Mouse (Mus musculus) kidney, postnatal 0 days (tissue): ENCODE measurements at regions not wholly inside any gene's neighbourhood (a gene's known extent, or its start where the extent isn't known, plus 50 kb on each side); places are given as distances from the start of the nearest gene placed in this dataset.

ENCODE experiments used
- ATAC-seq: fragments of 200-750 bp; cut with Nextera tagmentation; replicated peaks from 2 replicates; pipeline ENCODE4 v1.8.0; 2017; ENCODE audit warnings: low read depth, moderate number of reproducible peaks, moderate TSS enrichment, moderate library complexity; ENCODE audit not compliant: low FRiP score
- DNase-seq: peaks from one replicate; pipeline ENCODE4 v3.0.0-alpha.2; 2016; ENCODE audit warnings: low spot score
- H3K27ac ChIP-seq: fragments of 300-500 bp; sonication (generic); 2 replicates; pipeline ENCODE4 v1.5.1; 2014; ENCODE audit warnings: mild to moderate bottlenecking
- H3K27me3 ChIP-seq: fragments of 300-500 bp; sonication (generic); 2 replicates; pipeline ENCODE4 v1.6.1; 2014; ENCODE audit warnings: low read length, mixed read lengths; ENCODE audit not compliant: insufficient read depth
- H3K36me3 ChIP-seq: fragments of 300-500 bp; sonication (generic); 2 replicates; pipeline ENCODE4 v1.6.1; 2014; ENCODE audit warnings: low read length, mixed read lengths; ENCODE audit not compliant: insufficient read depth
- H3K4me1 ChIP-seq: fragments of 300-500 bp; sonication (generic); replicated peaks from 2 replicates; pipeline ENCODE4 v1.6.1; 2014; ENCODE audit warnings: antibody characterized with exemption, low read length, mixed read lengths; ENCODE audit not compliant: insufficient read depth
- H3K4me2 ChIP-seq: fragments of 300-500 bp; sonication (generic); 2 replicates; pipeline ENCODE4 v1.6.1; 2014; ENCODE audit warnings: mild to moderate bottlenecking, low read length, moderate library complexity, mixed read lengths
- H3K4me3 ChIP-seq: fragments of 300-500 bp; sonication (generic); replicated peaks from 2 replicates; pipeline ENCODE4 v1.5.1; 2014; ENCODE audit warnings: low read depth, low read length
- H3K9ac ChIP-seq: fragments of 300-500 bp; sonication (generic); 2 replicates; pipeline ENCODE4 v1.6.1; 2014; ENCODE audit warnings: low read depth, low read length
- H3K9me3 ChIP-seq: fragments of 300-500 bp; sonication (generic); replicated peaks from 2 replicates; pipeline ENCODE4 v1.6.1; 2016; ENCODE audit warnings: low read length, inconsistent platforms, mixed read lengths
- CTCF ChIP-seq: IDR thresholded peaks from 2 replicates; pipeline ENCODE4 v1.5.1; 2016; ENCODE audit warnings: antibody characterized with exemption, low read depth, mild to moderate bottlenecking, moderate library complexity
- WGBS: fragments of 180-500 bp; shearing (Covaris S2); extraction: QIAGEN DNeasy Blood & Tissue Kit; methylation state at CpG from one replicate; pipeline ENCODE4 v1.1.7; 2014; 5-methylcytosine and 5-hydroxymethylcytosine counted together

- Histone ChIP-seq H3K27ac (no peak overlapping the region), H3K4me1 (no peaks in the 10 kb centered on the region), H3K9ac (no peak overlapping the region), H3K4me3 (no peak overlapping the region), H3K9me3 (no peaks in the 10 kb centered on the region), H3K4me2 (no peak overlapping the region), H3K27me3 (no peaks in the 10 kb centered on the region), H3K36me3 (no peaks in the 10 kb centered on the region)
- 76% methylated on average over 4 of the region's 4 CpGs for WGBS
- DNase-seq (peak; percentile 1), ATAC-seq (no peak)
- TF ChIP-seq CTCF: no peak
Observed at GRCm38 (mm10) chr10:26630196-26630760, 122.9 kb upstream of the Arhgap18 start.

GRCm38 (mm10) chr10:26632266-26632665, 121.0 kb upstream of the Arhgap18 start:
- Histone ChIP-seq H3K9me3 (no peaks in the 10 kb centered on the region), H3K9ac (no peak overlapping the region), H3K27me3 (no peaks in the 10 kb centered on the region), H3K4me2 (no peak overlapping the region), H3K27ac (no peak overlapping the region), H3K4me1 (no peaks in the 10 kb centered on the region), H3K4me3 (no peak overlapping the region), H3K36me3 (no peaks in the 10 kb centered on the region)
- DNase-seq: no peak
- no peak for ATAC-seq
- 96% methylated on average over 5 of the region's 5 CpGs for WGBS
- TF ChIP-seq CTCF: no peak

GRCm38 (mm10) chr10:26637459-26637858, 115.8 kb upstream of the Arhgap18 start:
- no peaks in the 10 kb centered on the region for H3K9me3 ChIP-seq
- no peaks in the 10 kb centered on the region for H3K27me3 ChIP-seq
- H3K27ac ChIP-seq: no peak overlapping the region
- no peak for TF ChIP-seq CTCF
- no peaks in the 10 kb centered on the region for H3K36me3 ChIP-seq
- H3K4me2 ChIP-seq: no peak overlapping the region
- 79% methylated on average over 3 of the region's 3 CpGs for WGBS
- no peak overlapping the region for H3K9ac ChIP-seq
- DNase-seq (no peak), ATAC-seq (no peak)
- H3K4me1 ChIP-seq: no peaks in the 10 kb centered on the region
- no peak overlapping the region for H3K4me3 ChIP-seq

DNA sequence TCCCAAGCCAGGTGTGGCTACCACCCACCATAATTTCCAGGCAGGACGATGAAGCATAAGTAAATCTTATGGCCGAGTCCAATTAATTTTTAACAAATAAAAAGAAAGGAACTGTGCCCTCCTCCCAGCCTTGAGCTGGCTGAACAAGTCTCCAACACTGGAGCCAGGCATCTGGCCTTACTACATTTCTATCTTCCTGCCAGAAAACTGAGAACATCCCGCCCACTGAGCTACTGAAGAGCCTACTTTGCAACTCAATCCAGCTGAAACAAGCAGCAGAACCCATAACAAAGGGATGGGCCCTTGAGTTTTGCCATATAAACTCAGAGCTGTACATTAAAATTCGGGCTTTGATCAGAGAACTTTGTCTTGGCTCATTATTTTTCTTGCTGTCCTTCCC, 115.2 kb upstream of the Arhgap18 start:
- Histone ChIP-seq H3K4me2 (no peak overlapping the region), H3K9ac (no peak overlapping the region), H3K36me3 (no peaks in the 10 kb centered on the region), H3K27me3 (no peaks in the 10 kb centered on the region), H3K9me3 (no peaks in the 10 kb centered on the region), H3K4me3 (no peak overlapping the region), H3K27ac (no peak overlapping the region), H3K4me1 (no peaks in the 10 kb centered on the region)
- DNase-seq: no peak
- 62% methylated on average over 4 of the region's 4 CpGs for WGBS
- TF ChIP-seq CTCF: no peak
- no peak for ATAC-seq

- Histone ChIP-seq H3K36me3 (no peaks in the 10 kb centered on the region), H3K27ac (no peak overlapping the region), H3K4me3 (no peak overlapping the region), H3K9me3 (no peaks in the 10 kb centered on the region), H3K27me3 (no peaks in the 10 kb centered on the region), H3K4me2 (no peak overlapping the region), H3K4me1 (no peaks in the 10 kb centered on the region), H3K9ac (no peak overlapping the region)
- DNase-seq (no peak), ATAC-seq (no peak)
- no peak for TF ChIP-seq CTCF
- WGBS: 78% methylated on average over 3 of the region's 3 CpGs
Observed at GRCm38 (mm10) chr10:26639118-26639517, 114.1 kb upstream of the Arhgap18 start.

GRCm38 (mm10) chr10:26653103-26653502, 100.1 kb upstream of the Arhgap18 start:
- WGBS: 50% methylated on average over 1 of the region's 1 CpGs
- no peak overlapping the region for H3K4me3 ChIP-seq
- no peaks in the 10 kb centered on the region for H3K9me3 ChIP-seq
- no peak for TF ChIP-seq CTCF
- H3K9ac ChIP-seq: no peak overlapping the region
- ATAC-seq (no peak), DNase-seq (no peak)
- H3K4me2 ChIP-seq: no peak overlapping the region
- H3K27me3 ChIP-seq: no peaks in the 10 kb centered on the region
- H3K27ac ChIP-seq: no peak overlapping the region
- no peaks in the 10 kb centered on the region for H3K4me1 ChIP-seq
- H3K36me3 ChIP-seq: no peaks in the 10 kb centered on the region

DNA sequence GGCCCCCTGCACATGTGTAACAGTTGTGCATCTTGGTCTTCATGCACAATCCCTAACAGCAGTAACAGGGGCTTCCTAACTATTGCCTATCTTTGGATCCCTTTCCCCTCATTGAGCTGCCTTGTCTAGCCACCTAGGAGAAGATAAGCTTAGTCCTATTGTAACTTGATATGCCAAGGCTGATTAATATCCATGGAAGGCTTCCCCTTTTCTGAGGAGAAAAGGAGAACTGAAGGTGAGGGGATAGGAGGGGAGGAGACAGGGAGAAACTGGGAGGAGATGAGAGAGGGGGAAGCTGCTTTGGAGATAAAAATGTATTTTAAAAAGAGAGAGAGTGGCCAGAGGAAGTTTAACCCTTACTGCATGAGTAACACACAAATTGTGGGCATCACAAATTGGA, 89.0 kb upstream of the Arhgap18 start:
- Histone ChIP-seq H3K9ac (no peak overlapping the region), H3K4me1 (no peaks in the 10 kb centered on the region), H3K4me2 (no peak overlapping the region), H3K27ac (no peak overlapping the region), H3K36me3 (no peaks in the 10 kb centered on the region), H3K9me3 (no peaks in the 10 kb centered on the region), H3K4me3 (no peak overlapping the region), H3K27me3 (no peaks in the 10 kb centered on the region)
- no peak for TF ChIP-seq CTCF
- DNase-seq (no peak), ATAC-seq (no peak)
